Mouse (Mus musculus) liver, adult 2 months (tissue): ENCODE measurements around the gene Thap3.

Experiments used
- CTCF ChIP-seq: fragments of 200-500 bp; IDR thresholded peaks from 2 replicates; pipeline ENCODE4 v1.5.1; 2011; ENCODE audit warnings: low read depth, low read length, control low read depth
- POLR2A ChIP-seq: fragments of 200-500 bp; IDR thresholded peaks from 2 replicates; pipeline ENCODE4 v1.6.1; 2011; ENCODE audit warnings: low read length, control low read depth; ENCODE audit not compliant: insufficient read depth; ENCODE audit errors: extremely low read depth

GRCm38 (mm10) chr4:151968204-151968921 lies 20.4 kb downstream of the Thap3 start:
- TF ChIP-seq POLR2A (no peak), CTCF (no peak)
